Mouse (Mus musculus): ENCODE data around the gene Gm10271. TPM values are rescaled to one million over a fixed set of nuclear protein-coding genes. Genes with fewer than 3 reads are reported as not detected.

Gene Gm10271
- total RNA-seq, 4 experiments from 2014 or later, result not detected

Other genes with a start within 250 kb of the Gm10271 start
- 1 to 10 TPM in 3 of 4 experiments, under 1 TPM in 1; 0.50 to 2.0 (median 1.2) TPM for gene Myrfl, start 75.7 kb downstream of the Gm10271 start, total RNA-seq (2022)
- 100 to 1,000 TPM in 3 of 4 experiments, 10 to 100 TPM in 1; 87.9 to 107 (median 103) TPM for gene Rab3ip, start 21.8 kb downstream of the Gm10271 start, total RNA-seq (2022)
- gene Best3, start 13.7 kb upstream of the Gm10271 start, total RNA-seq (2022), result 1 to 10 TPM; 7.1 to 8.0 (median 7.4) TPM
- 100 to 1,000 TPM; 159 to 208 (median 180) TPM for gene Lrrc10, start 72.7 kb upstream of the Gm10271 start, total RNA-seq (2022)
- gene Cct2, start 91.2 kb upstream of the Gm10271 start, total RNA-seq (2022), result 100 to 1,000 TPM; 108 to 128 (median 121) TPM
- 10 to 100 TPM; 15.2 to 16.8 (median 15.9) TPM for gene Frs2, start 175.9 kb upstream of the Gm10271 start, total RNA-seq (2022)

All from heart, adult 8-10 months (tissue).